Mouse (Mus musculus): Measurements from ENCODE around the gene Gemin4. TPM values are rescaled to one million over a fixed set of nuclear protein-coding genes. Genes with fewer than 3 reads are reported as not detected.

Gene Gemin4
- polyA plus RNA-seq, 2 experiments: 6.3 to 14.8 TPM

DNA sequence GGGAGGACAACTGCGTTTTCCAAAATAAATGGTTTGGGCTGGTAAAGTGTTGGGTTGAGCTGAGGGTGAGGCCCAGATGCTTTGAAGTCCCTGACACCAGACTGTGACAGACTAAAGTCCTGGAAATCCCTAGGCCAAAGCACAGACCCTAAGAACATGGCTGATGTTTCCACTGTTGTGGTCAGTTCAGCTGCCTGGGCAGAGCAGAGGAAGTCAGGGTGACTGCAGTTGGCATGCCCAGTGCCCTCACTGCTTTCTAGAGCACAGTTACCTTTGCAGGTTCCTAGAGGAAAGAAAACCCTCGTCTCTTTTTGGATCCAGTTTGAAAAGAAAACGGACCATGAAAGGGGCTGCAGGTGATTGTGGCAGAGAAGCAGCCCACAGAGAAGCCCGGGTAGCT, 39.9 kb upstream of the Gemin4 start:
- Histone ChIP-seq H3K9me3 (ENCODE audit: control insufficient read depth, low read length) (no peaks in the 10 kb centered on the region), H3K4me2 (ENCODE audit: low read depth) (no peak overlapping the region), H3K27me3 (ENCODE audit: control insufficient read depth, insufficient read depth, low read length) (no peaks in the 10 kb centered on the region), H3K27ac (no peak overlapping the region), H3K4me3 (ENCODE audit: insufficient read depth in 1 of 2, low read depth in 2 of 2, low read length in 2 of 2) (no peak overlapping the region), H3K36me3 (replicated peaks; ENCODE audit: control insufficient read depth, insufficient read depth, low read depth) (no peaks in the 10 kb centered on the region), H3K4me1 (replicated peaks; ENCODE audit: control insufficient read depth in 2 of 2, insufficient read depth in 2 of 2, low read length in 1 of 2) (no peaks in the 10 kb centered on the region), H3K9ac (replicated peaks) (no peak overlapping the region)
- no peak for TF ChIP-seq CTCF (IDR thresholded peaks at IDR 0.05; ENCODE audit: low read depth)
- no peak for TF ChIP-seq EP300 (IDR thresholded peaks at IDR 0.05; ENCODE audit: low read depth)
- ATAC-seq (ENCODE audit: insufficient read depth) (no peak), DNase-seq (ENCODE audit: low read depth in 3 of 3, low spot score in 3 of 3) (no peak)
- WGBS (ENCODE audit: insufficient replicate concordance): 61% methylated on average over 4 of the region's 4 CpGs

- H3K4me2 ChIP-seq (ENCODE audit: low read depth): no peak overlapping the region
- H3K4me3 ChIP-seq (ENCODE audit: insufficient read depth in 1 of 2, low read depth in 2 of 2, low read length in 2 of 2): no peak overlapping the region
- H3K9ac ChIP-seq (replicated peaks): no peak overlapping the region
- H3K9me3 ChIP-seq (ENCODE audit: control insufficient read depth, low read length): no peaks in the 10 kb centered on the region
- ATAC-seq (ENCODE audit: insufficient read depth) (no peak), DNase-seq (ENCODE audit: low read depth in 3 of 3, low spot score in 3 of 3) (no peak)
- WGBS (ENCODE audit: insufficient replicate concordance): 51% methylated on average over 5 of the region's 5 CpGs
- peaks cover 1% of the 10 kb centered on the region; the same call in 1 of the 2 replicates for H3K36me3 ChIP-seq (replicated peaks; ENCODE audit: control insufficient read depth, insufficient read depth, low read depth)
- no peak for TF ChIP-seq EP300 (IDR thresholded peaks at IDR 0.05; ENCODE audit: low read depth)
- no peak for TF ChIP-seq CTCF (IDR thresholded peaks at IDR 0.05; ENCODE audit: low read depth)
- no peaks in the 10 kb centered on the region for H3K27me3 ChIP-seq (ENCODE audit: control insufficient read depth, insufficient read depth, low read length)
- H3K27ac ChIP-seq: no peak overlapping the region
- no peaks in the 10 kb centered on the region for H3K4me1 ChIP-seq (replicated peaks; ENCODE audit: control insufficient read depth in 2 of 2, insufficient read depth in 2 of 2, low read length in 1 of 2)
Observed at GRCm38 (mm10) chr11:76256129-76256528, 38.7 kb upstream of the Gemin4 start.

GRCm38 (mm10) chr11:76255431-76256001, 38.1 kb upstream of the Gemin4 start:
- ATAC-seq (ENCODE audit: insufficient read depth) (no peak), DNase-seq (ENCODE audit: low read depth in 3 of 3, low spot score in 3 of 3) (no peak)
- Histone ChIP-seq H3K4me2 (ENCODE audit: low read depth) (no peak overlapping the region), H3K9me3 (ENCODE audit: control insufficient read depth, low read length) (no peaks in the 10 kb centered on the region), H3K27ac (no peak overlapping the region), H3K4me1 (replicated peaks; ENCODE audit: control insufficient read depth in 2 of 2, insufficient read depth in 2 of 2, low read length in 1 of 2) (no peaks in the 10 kb centered on the region), H3K4me3 (ENCODE audit: insufficient read depth in 1 of 2, low read depth in 2 of 2, low read length in 2 of 2) (no peak overlapping the region), H3K36me3 (replicated peaks; ENCODE audit: control insufficient read depth, insufficient read depth, low read depth) (peaks cover 3% of the 10 kb centered on the region; the same call in 1 of the 2 replicates), H3K27me3 (ENCODE audit: control insufficient read depth, insufficient read depth, low read length) (no peaks in the 10 kb centered on the region), H3K9ac (replicated peaks) (no peak overlapping the region)
- TF ChIP-seq EP300 (IDR thresholded peaks at IDR 0.05; ENCODE audit: low read depth) (no peak), CTCF (IDR thresholded peaks at IDR 0.05; ENCODE audit: low read depth) (no peak)
- WGBS (ENCODE audit: insufficient replicate concordance): 66% methylated on average over 4 of the region's 4 CpGs

DNA sequence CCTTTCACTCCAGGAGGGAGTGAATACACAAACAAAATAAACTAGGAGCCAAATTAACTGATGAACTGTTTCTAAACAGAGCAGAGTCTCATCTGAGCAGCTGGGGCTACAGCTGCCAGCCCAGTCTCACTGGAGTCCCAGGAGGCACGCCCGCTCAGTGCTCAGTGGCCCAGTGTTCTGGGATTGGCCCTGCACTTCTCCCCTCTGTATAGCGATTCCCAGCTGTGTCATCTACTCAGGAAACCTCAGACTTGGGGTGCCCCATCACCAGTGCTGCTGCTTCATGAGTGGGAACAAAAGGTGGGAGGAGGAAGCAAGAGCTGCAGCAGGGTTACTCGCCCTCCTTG, 36.4 kb upstream of the Gemin4 start:
- WGBS (ENCODE audit: insufficient replicate concordance): 76% methylated on average over 4 of the region's 4 CpGs
- no peak overlapping the region for H3K27ac ChIP-seq
- no peaks in the 10 kb centered on the region for H3K27me3 ChIP-seq (ENCODE audit: control insufficient read depth, insufficient read depth, low read length)
- H3K4me1 ChIP-seq (replicated peaks; ENCODE audit: control insufficient read depth in 2 of 2, insufficient read depth in 2 of 2, low read length in 1 of 2): no peaks in the 10 kb centered on the region
- no peak for TF ChIP-seq CTCF (IDR thresholded peaks at IDR 0.05; ENCODE audit: low read depth)
- TF ChIP-seq EP300 (IDR thresholded peaks at IDR 0.05; ENCODE audit: low read depth): no peak
- H3K36me3 ChIP-seq (replicated peaks; ENCODE audit: control insufficient read depth, insufficient read depth, low read depth): peaks cover 8% of the 10 kb centered on the region
- H3K9ac ChIP-seq (replicated peaks): no peak overlapping the region
- no peaks in the 10 kb centered on the region for H3K9me3 ChIP-seq (ENCODE audit: control insufficient read depth, low read length)
- H3K4me3 ChIP-seq (ENCODE audit: insufficient read depth in 1 of 2, low read depth in 2 of 2, low read length in 2 of 2): no peak overlapping the region
- ATAC-seq (ENCODE audit: insufficient read depth): no peak
- no peak for DNase-seq (ENCODE audit: low read depth in 3 of 3, low spot score in 3 of 3)
- H3K4me2 ChIP-seq (ENCODE audit: low read depth): no peak overlapping the region

- no peaks in the 10 kb centered on the region for H3K9me3 ChIP-seq (ENCODE audit: control insufficient read depth, low read length)
- H3K27me3 ChIP-seq (ENCODE audit: control insufficient read depth, insufficient read depth, low read length): no peaks in the 10 kb centered on the region
- no peak overlapping the region for H3K4me3 ChIP-seq (ENCODE audit: insufficient read depth in 1 of 2, low read depth in 2 of 2, low read length in 2 of 2)
- H3K36me3 ChIP-seq (replicated peaks; ENCODE audit: control insufficient read depth, insufficient read depth, low read depth): peaks cover 14% of the 10 kb centered on the region
- H3K4me1 ChIP-seq (replicated peaks; ENCODE audit: control insufficient read depth in 2 of 2, insufficient read depth in 2 of 2, low read length in 1 of 2): no peaks in the 10 kb centered on the region
- TF ChIP-seq CTCF (IDR thresholded peaks at IDR 0.05; ENCODE audit: low read depth) (peak; percentile 88), EP300 (IDR thresholded peaks at IDR 0.05; ENCODE audit: low read depth) (no peak)
- no peak overlapping the region for H3K4me2 ChIP-seq (ENCODE audit: low read depth)
- ATAC-seq (ENCODE audit: insufficient read depth) (peak; percentile 57; the same call in 1 of the 2 replicates), DNase-seq (ENCODE audit: low read depth in 3 of 3, low spot score in 3 of 3) (peak in 2 of 3 experiments; percentile 18 to 53)
- H3K9ac ChIP-seq (replicated peaks): no peak overlapping the region
- no peak overlapping the region for H3K27ac ChIP-seq
- WGBS (ENCODE audit: insufficient replicate concordance): 57% methylated on average over 5 of the region's 5 CpGs
Observed at GRCm38 (mm10) chr11:76253145-76253917, 35.9 kb upstream of the Gemin4 start.

All from liver, embryonic 14.5 days (tissue).